In the genomic region with DNA sequence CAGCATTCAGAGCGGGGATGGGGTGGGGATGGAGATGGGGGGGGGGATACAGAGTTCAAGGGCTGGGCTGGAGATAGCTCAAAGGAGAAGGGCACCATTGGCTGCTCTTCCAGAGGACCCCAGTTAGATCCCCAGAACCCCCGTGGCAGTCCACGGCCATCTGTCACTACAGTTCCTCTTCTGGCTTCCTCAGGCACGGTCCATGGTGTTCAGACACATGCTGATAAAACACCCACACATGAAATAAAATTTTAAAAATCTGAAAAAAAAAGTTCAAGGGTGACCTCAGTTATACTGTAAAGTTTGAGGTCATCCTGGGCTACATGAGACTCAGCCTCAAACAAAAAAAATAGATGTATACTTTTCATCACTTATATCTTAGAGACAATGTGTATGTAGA, we compare ENCODE assay signal across 32 mouse cellular contexts.
"Had no signal": no experiment of that assay in that cellular context is flagged by ENCODE, and none has a peak within 500 bp of the region (broad histone marks: within the 10 kb centered on the region; RNA-seq: fewer than 3 reads in every experiment).

No protein-coding gene starts in this region.

- H3K4me1 ChIP-seq: limb, embryonic 10.5 days; limb, embryonic 12.5 days; limb, embryonic 13.5 days; limb, embryonic 15.5 days; liver, embryonic 12.5 days; liver, embryonic 13.5 days; liver, embryonic 15.5 days; lung, embryonic 15.5 days; midbrain, embryonic 10.5 days; midbrain, embryonic 12.5 days; midbrain, embryonic 13.5 days; midbrain, embryonic 15.5 days; neural tube, embryonic 12.5 days had no signal

- ATAC-seq: liver, embryonic 12.5 days; liver, postnatal 0 days; lung, postnatal 0 days; midbrain, embryonic 13.5 days; midbrain, embryonic 15.5 days; midbrain, embryonic 16.5 days had no signal

- H3K9ac ChIP-seq: limb, embryonic 12.5 days; limb, embryonic 13.5 days; limb, embryonic 15.5 days; liver, embryonic 12.5 days; liver, embryonic 13.5 days; liver, embryonic 14.5 days; liver, embryonic 15.5 days; liver, postnatal 0 days; lung, embryonic 14.5 days; lung, embryonic 15.5 days; midbrain, embryonic 12.5 days; midbrain, embryonic 13.5 days; midbrain, embryonic 15.5 days; neural tube, embryonic 12.5 days had no signal

- H3K27me3 ChIP-seq: limb, embryonic 12.5 days; limb, embryonic 13.5 days; limb, embryonic 15.5 days; liver, embryonic 12.5 days; liver, embryonic 13.5 days; liver, embryonic 15.5 days; lung, embryonic 15.5 days; megakaryocyte, embryonic 14.5 days; midbrain, embryonic 12.5 days; midbrain, embryonic 13.5 days; midbrain, embryonic 15.5 days; neural tube, embryonic 12.5 days had no signal

- H3K4me3 ChIP-seq: limb, embryonic 10.5 days; limb, embryonic 12.5 days; limb, embryonic 13.5 days; limb, embryonic 15.5 days; liver, embryonic 12.5 days; liver, embryonic 13.5 days; liver, embryonic 15.5 days; lung, embryonic 15.5 days; megakaryocyte, embryonic 14.5 days; midbrain, embryonic 10.5 days; midbrain, embryonic 12.5 days; midbrain, embryonic 13.5 days; midbrain, embryonic 15.5 days; myocyte; neural tube, embryonic 12.5 days had no signal

- H3K9me3 ChIP-seq: limb, embryonic 10.5 days; limb, embryonic 12.5 days; limb, embryonic 13.5 days; limb, embryonic 15.5 days; liver, embryonic 12.5 days; liver, embryonic 13.5 days; liver, embryonic 15.5 days; lung, embryonic 15.5 days; megakaryocyte, embryonic 14.5 days; midbrain, embryonic 10.5 days; midbrain, embryonic 12.5 days; midbrain, embryonic 13.5 days; midbrain, embryonic 15.5 days; neural tube, embryonic 12.5 days had no signal

- H3K4me2 ChIP-seq: limb, embryonic 12.5 days; limb, embryonic 13.5 days; limb, embryonic 15.5 days; liver, embryonic 11.5 days; liver, embryonic 12.5 days; liver, embryonic 13.5 days; liver, embryonic 15.5 days; lung, embryonic 14.5 days; lung, embryonic 15.5 days; midbrain, embryonic 11.5 days; midbrain, embryonic 12.5 days; midbrain, embryonic 13.5 days; midbrain, embryonic 15.5 days; neural tube, embryonic 12.5 days had no signal

- H3K36me3 ChIP-seq: limb, embryonic 10.5 days; limb, embryonic 12.5 days; limb, embryonic 13.5 days; limb, embryonic 15.5 days; liver, embryonic 12.5 days; liver, embryonic 13.5 days; liver, embryonic 15.5 days; lung, embryonic 15.5 days; midbrain, embryonic 10.5 days; midbrain, embryonic 12.5 days; midbrain, embryonic 13.5 days; midbrain, embryonic 15.5 days; neural tube, embryonic 12.5 days had no signal

- DNase-seq: left cerebral cortex, postnatal 4 days; liver; liver, embryonic 13.5 days; liver, postnatal 0 days; lung, adult 18-20 months; lung, adult 2 months; lung, embryonic 14.5 days; lung, postnatal 10 days; lung, postnatal 14 days; lung, postnatal 36 days; lung, postnatal 4 days; midbrain, embryonic 14.5 days had no signal

- H3K27ac ChIP-seq: limb, embryonic 10.5 days; limb, embryonic 12.5 days; limb, embryonic 13.5 days; limb, embryonic 15.5 days; liver, embryonic 12.5 days; liver, embryonic 13.5 days; liver, embryonic 14.5 days; liver, embryonic 15.5 days; lung, embryonic 15.5 days; macrophage; midbrain, embryonic 10.5 days; midbrain, embryonic 12.5 days; midbrain, embryonic 13.5 days; midbrain, embryonic 15.5 days; neural tube, embryonic 12.5 days had no signal
